Mouse (Mus musculus) midbrain, embryonic 14.5 days (tissue): ENCODE results near the gene Ift57. TPM values are rescaled to one million over a fixed set of nuclear protein-coding genes. Genes with fewer than 3 reads are reported as not detected.

Experiments
- ATAC-seq: fragments of 200-750 bp; cut with Nextera tagmentation; 2 replicates; pipeline ENCODE4 v1.8.0; 2017; ENCODE audit warnings: moderate number of reproducible peaks, moderate library complexity; ENCODE audit not compliant: low FRiP score, low TSS enrichment
- DNase-seq: peaks from one replicate; pipeline ENCODE4 v3.0.0-alpha.2; 2015
- H3K27ac ChIP-seq: fragments of 300-500 bp; sonication (generic); replicated peaks from 2 replicates; pipeline ENCODE4 v1.5.1; 2014; ENCODE audit warnings: mild to moderate bottlenecking, low read depth, low read length, moderate library complexity
- H3K27me3 ChIP-seq: fragments of 300-500 bp; sonication (generic); 2 replicates; pipeline ENCODE4 v1.6.1; 2014; ENCODE audit warnings: low read length, control low read depth, mixed read lengths; ENCODE audit not compliant: control insufficient read depth, insufficient read depth
- H3K36me3 ChIP-seq: fragments of 300-500 bp; sonication (generic); 2 replicates; pipeline ENCODE4 v1.6.1; 2014; ENCODE audit warnings: low read length, control low read depth; ENCODE audit not compliant: control insufficient read depth, insufficient read depth
- H3K4me1 ChIP-seq: fragments of 300-500 bp; sonication (generic); 2 replicates; pipeline ENCODE4 v1.6.1; 2014; ENCODE audit warnings: mild to moderate bottlenecking, antibody characterized with exemption, low read length, control low read depth; ENCODE audit not compliant: control insufficient read depth, insufficient read depth
- H3K4me2 ChIP-seq: fragments of 300-500 bp; sonication (generic); 2 replicates; pipeline ENCODE4 v1.6.1; 2014; ENCODE audit warnings: mild to moderate bottlenecking, low read length, moderate library complexity
- H3K4me3 ChIP-seq: fragments of 300-500 bp; sonication (generic); replicated peaks from 2 replicates; pipeline ENCODE4 v1.5.1; 2014; ENCODE audit warnings: low read depth, low read length
- H3K9ac ChIP-seq: fragments of 300-500 bp; sonication (generic); replicated peaks from 2 replicates; pipeline ENCODE4 v1.6.1; 2014; ENCODE audit warnings: mild to moderate bottlenecking, low read length, moderate library complexity
- H3K9me3 ChIP-seq: fragments of 300-500 bp; sonication (generic); 2 replicates; pipeline ENCODE4 v1.6.1; 2016; ENCODE audit warnings: low read length, control low read depth, mixed read lengths; ENCODE audit not compliant: control insufficient read depth
- WGBS: fragments of 180-500 bp; shearing (Covaris S2); extraction: QIAGEN DNeasy Blood & Tissue Kit; methylation state at CpG from one replicate; pipeline ENCODE4 v1.1.7; 2014; 5-methylcytosine and 5-hydroxymethylcytosine counted together
- polyA plus RNA-seq: library from polyadenylated mRNA; unstranded; fragments of >200 nt; fragmentation: Nextera tagmentation; extraction: Ambion mirVana; gene quantifications from 2 replicates; pipeline ENCODE4 v1.2.1, GENCODE M21; 2014

Ift57 gene
- polyA plus RNA-seq, 1 experiment from 2014 or later, result 35.9 TPM

- DNase-seq (peak; percentile 54), ATAC-seq (no peak)
- H3K9me3 ChIP-seq, result no peaks in the 10 kb centered on the region
- H3K4me2 ChIP-seq, result no peak overlapping the region
- no peaks in the 10 kb centered on the region for H3K27me3 ChIP-seq
- no peak overlapping the region for H3K9ac ChIP-seq
- no peak overlapping the region for H3K4me3 ChIP-seq
- H3K4me1 ChIP-seq, result no peaks in the 10 kb centered on the region
- H3K36me3 ChIP-seq, result 0 out of 2 replicates have a peak, but pooled peaks cover 5% of the 10 kb centered on the region
- WGBS, result 70% methylated on average over 3 of the region's 3 CpGs
- H3K27ac ChIP-seq, result no peak overlapping the region
These were observed 67.3 kb downstream of the Ift57 start for GRCm38 (mm10) chr16:49766326-49766725.

DNA sequence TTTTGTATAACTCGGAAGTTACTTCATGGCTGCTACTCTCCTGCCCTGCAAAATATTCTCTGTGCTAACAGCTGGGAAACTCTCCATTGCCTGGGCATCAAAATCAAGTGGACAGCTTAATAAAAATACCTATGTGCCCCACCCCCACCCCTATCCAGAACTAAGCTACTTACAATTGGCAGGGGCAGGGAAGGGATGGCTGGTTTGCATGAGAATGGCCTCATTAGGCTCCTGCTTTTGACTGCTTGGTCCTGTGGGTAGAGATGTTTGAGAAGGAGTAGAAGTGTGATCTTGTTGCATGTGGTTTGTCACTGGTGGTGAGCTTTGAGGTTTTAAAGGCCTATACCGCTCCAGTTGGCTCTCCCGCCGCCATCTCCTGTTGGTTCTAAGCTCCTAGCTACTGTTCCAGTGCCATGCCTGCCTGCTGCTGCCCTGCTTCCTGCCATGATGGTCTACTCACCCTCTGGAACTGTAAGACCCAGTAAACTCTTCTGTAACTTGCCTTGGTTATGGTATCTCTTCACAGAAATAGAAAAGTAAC is 69.5 kb downstream of the Ift57 start:
- Histone ChIP-seq H3K4me3 (no peak overlapping the region), H3K9ac (no peak overlapping the region), H3K9me3 (no peaks in the 10 kb centered on the region), H3K36me3 (0 out of 2 replicates have a peak, but pooled peaks cover 5% of the 10 kb centered on the region), H3K27me3 (no peaks in the 10 kb centered on the region), H3K4me1 (no peaks in the 10 kb centered on the region), H3K27ac (no peak overlapping the region), H3K4me2 (no peak overlapping the region)
- no peak for DNase-seq
- ATAC-seq, result no peak
- 67% methylated on average over 4 of the region's 4 CpGs for WGBS

DNA sequence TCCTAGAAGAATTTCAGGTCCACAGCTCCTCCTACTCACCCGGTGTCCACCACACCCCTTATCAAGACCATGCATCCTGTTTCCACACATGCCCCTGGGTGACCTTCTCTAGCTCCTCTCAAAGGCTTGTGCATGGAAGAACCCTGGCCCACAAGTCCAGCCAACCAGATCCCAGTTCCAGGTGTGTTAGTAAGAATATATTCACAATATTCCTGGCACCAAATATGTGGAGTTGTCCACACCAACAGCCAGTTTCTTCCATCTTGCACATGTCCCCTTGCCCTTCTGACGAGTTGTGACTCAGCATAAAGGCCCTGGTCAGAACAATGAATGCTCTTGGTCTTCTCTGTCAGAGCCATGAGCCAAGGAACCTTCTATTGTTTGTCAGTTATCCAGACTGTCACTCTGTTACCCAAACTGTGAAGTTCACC is 70.8 kb downstream of the Ift57 start:
- H3K27ac ChIP-seq, result no peak overlapping the region
- H3K36me3 ChIP-seq, result no peaks in the 10 kb centered on the region
- no peaks in the 10 kb centered on the region for H3K4me1 ChIP-seq
- DNase-seq, result no peak
- H3K27me3 ChIP-seq, result no peaks in the 10 kb centered on the region
- H3K4me2 ChIP-seq, result no peak overlapping the region
- no peak for ATAC-seq
- no peak overlapping the region for H3K4me3 ChIP-seq
- H3K9me3 ChIP-seq, result no peaks in the 10 kb centered on the region
- WGBS, result 86% methylated on average over 2 of the region's 2 CpGs
- H3K9ac ChIP-seq, result no peak overlapping the region

DNA sequence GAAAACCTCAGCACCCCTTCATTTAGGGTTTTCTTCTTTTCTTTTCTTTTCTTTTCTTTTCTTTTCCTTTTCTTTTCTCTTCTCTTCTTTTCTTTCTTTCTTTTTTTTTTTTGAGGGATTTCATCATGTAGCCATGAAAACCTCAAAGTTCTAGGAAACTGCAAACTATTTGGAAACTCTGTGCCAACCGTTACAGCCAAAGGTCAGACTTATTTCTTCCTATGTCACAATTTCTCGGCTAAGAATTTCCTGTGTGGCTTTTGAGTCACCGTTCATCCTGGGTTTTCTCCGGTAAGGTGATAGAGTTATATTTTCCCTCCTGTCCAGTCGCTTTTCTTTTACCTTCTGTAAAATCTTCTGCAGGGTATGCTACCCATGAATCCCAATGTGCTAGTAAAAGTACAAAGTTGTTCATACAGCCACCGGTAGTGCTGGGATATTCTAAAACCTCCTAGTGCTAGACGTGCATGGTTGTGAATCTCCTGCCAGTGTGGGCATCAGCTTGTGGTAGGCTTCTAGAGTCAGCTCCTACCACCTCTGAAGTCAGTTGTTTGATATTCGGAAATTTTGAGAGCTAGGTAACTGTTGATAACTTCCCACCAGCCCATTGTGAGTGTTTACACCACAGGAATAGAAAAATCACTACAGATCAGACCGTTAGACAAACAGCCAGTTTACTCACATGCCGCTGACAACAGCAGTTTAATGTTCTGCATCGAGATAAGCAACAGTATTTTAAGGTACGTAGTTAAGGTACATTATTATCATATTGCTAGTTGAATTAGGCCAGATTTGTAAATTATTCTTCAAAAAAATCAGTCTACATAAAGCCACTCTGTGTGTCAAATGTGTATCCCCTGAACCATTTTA is 71.5 kb downstream of the Ift57 start:
- Histone ChIP-seq H3K9me3 (no peaks in the 10 kb centered on the region), H3K9ac (no peak overlapping the region), H3K27ac (no peak overlapping the region), H3K4me1 (no peaks in the 10 kb centered on the region), H3K27me3 (no peaks in the 10 kb centered on the region), H3K4me2 (no peak overlapping the region), H3K4me3 (no peak overlapping the region), H3K36me3 (no peaks in the 10 kb centered on the region)
- DNase-seq, result no peak
- WGBS, result 94% methylated on average over 12 of the region's 12 CpGs
- ATAC-seq, result no peak

DNA sequence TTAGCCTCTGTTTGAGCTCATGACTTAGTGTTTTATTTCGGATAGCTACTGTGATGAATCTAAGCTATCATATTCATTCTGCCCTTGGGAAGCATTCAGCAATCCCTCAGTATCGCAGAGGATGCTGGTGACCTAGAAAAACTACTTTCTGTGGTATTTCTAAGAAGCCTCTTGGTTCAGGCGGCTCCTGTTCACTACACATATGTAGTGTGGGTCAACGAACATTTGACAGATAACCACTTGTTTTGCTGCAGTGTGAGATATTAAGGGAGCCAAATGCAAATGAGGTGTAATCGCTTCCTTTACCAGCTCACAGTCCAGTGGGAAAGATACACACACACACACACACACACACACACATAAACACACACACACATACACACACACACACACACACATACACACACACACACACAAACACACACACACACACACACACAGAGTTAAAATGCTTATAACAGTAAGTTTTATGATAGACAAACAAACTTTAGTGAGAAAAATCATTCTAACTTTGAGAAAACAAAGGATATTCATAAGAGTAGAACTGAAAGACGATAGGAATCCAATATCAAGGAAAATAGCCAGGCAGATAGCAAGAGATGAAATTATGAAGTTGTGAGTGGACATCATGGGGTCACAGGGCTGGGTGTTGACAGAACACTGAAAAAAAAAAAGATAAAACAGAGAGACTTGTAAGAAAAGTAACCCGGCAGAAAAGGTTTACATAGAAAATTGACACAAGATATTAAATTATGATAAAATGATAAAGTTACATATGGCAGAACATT is 72.8 kb downstream of the Ift57 start:
- DNase-seq (no peak), ATAC-seq (no peak)
- Histone ChIP-seq H3K9me3 (no peaks in the 10 kb centered on the region), H3K4me3 (no peak overlapping the region), H3K4me2 (no peak overlapping the region), H3K9ac (no peak overlapping the region), H3K4me1 (no peaks in the 10 kb centered on the region), H3K27ac (no peak overlapping the region), H3K36me3 (no peaks in the 10 kb centered on the region), H3K27me3 (no peaks in the 10 kb centered on the region)
- WGBS, result 89% methylated on average over 7 of the region's 7 CpGs

GRCm38 (mm10) chr16:49772576-49772975 is 73.5 kb downstream of the Ift57 start:
- no peaks in the 10 kb centered on the region for H3K36me3 ChIP-seq
- WGBS, result 82% methylated on average over 1 of the region's 1 CpGs
- no peak overlapping the region for H3K27ac ChIP-seq
- ATAC-seq, result no peak
- DNase-seq, result no peak
- H3K27me3 ChIP-seq, result no peaks in the 10 kb centered on the region
- no peak overlapping the region for H3K4me3 ChIP-seq
- H3K9ac ChIP-seq, result no peak overlapping the region
- no peaks in the 10 kb centered on the region for H3K9me3 ChIP-seq
- no peaks in the 10 kb centered on the region for H3K4me1 ChIP-seq
- H3K4me2 ChIP-seq, result no peak overlapping the region

DNA sequence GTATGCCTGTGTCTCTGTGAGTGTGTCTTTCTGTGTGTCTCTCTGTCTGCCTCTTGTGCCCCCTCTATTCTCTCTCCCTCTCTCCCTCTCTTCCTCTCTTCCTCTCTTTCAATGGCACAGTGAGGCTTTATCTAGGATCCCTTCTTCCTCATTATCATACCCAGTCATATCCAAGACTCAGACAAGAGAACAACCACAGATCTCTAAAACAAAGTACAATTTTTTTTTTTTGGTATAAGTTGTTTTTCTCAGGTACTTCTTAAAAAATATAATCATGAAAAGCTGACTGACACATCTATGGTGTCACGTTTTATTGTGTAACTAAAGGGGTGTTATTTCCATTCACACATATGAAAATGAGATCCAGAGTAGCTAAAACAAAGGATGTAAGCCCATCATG is 74.0 kb downstream of the Ift57 start:
- no peaks in the 10 kb centered on the region for H3K36me3 ChIP-seq
- H3K4me2 ChIP-seq, result no peak overlapping the region
- no peak overlapping the region for H3K27ac ChIP-seq
- no peaks in the 10 kb centered on the region for H3K9me3 ChIP-seq
- 89% methylated on average over 1 of the region's 1 CpGs for WGBS
- no peak overlapping the region for H3K4me3 ChIP-seq
- ATAC-seq (no peak), DNase-seq (no peak)
- no peaks in the 10 kb centered on the region for H3K27me3 ChIP-seq
- no peak overlapping the region for H3K9ac ChIP-seq
- H3K4me1 ChIP-seq, result no peaks in the 10 kb centered on the region

DNA sequence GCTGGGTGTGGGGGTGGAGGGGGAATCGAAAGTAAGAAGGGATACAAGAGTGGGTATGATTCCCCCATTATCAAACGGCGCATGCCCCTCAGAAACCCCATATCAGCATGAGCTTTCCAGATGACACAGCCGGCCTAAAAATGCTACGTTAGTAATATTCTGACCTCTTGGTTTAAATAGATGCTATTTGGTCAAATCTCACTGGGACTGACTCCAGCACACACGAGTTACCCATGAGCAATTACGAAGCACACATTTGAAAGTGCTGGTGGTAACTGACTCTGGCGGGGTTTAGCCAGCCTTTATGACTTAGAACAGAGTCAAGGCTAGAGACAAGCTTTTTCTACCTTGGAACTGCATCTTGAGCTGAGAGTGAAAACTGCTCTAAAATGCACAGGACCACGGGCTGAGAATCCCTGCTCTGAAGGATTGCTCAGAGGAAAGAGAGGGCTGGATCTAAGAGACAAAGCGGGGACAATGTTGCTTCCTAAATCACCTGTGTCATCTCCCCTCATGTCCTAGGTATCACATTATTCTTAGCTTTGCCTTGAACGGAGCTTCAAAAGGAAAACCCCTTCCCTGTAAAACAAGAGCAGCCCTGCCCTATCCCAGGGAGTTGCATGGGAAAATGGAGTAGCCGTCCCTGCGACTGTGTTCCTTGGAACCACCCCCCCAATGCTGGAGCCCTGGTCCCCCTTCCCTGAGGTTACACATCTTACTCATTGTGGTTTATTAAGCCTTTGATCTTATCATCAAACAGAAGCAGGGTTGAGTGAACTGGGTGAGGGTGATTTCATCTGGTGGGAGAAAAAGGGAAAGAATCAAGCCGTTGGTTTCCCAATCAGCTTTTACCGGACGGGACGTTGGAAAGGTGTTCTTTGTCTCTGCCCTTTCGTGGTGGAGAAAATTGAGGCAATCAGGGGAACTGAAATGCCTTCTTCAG is 75.3 kb downstream of the Ift57 start:
- Histone ChIP-seq H3K9me3 (no peaks in the 10 kb centered on the region), H3K36me3 (no peaks in the 10 kb centered on the region), H3K27me3 (no peaks in the 10 kb centered on the region), H3K9ac (no peak overlapping the region), H3K27ac (no peak overlapping the region), H3K4me3 (no peak overlapping the region), H3K4me2 (no peak overlapping the region), H3K4me1 (no peaks in the 10 kb centered on the region)
- WGBS, result 87% methylated on average over 18 of the region's 18 CpGs
- ATAC-seq (no peak), DNase-seq (no peak)
